Mouse (Mus musculus) kidney, adult 2 months (tissue): ENCODE data around the gene Ptprm.

Source experiments
- CTCF ChIP-seq: fragments of 200-500 bp; conservative IDR thresholded peaks from 2 replicates; pipeline ENCODE4 v1.5.1; 2011; ENCODE audit warnings: low read depth, mild to moderate bottlenecking, control low read depth, low read length, moderate library complexity, mixed read lengths; ENCODE audit not compliant: insufficient read depth, insufficient read length
- POLR2A ChIP-seq: fragments of 200-500 bp; IDR thresholded peaks from one replicate; pipeline ENCODE4 v1.6.1; 2011; ENCODE audit warnings: low read depth, low read length, control low read depth

DNA sequence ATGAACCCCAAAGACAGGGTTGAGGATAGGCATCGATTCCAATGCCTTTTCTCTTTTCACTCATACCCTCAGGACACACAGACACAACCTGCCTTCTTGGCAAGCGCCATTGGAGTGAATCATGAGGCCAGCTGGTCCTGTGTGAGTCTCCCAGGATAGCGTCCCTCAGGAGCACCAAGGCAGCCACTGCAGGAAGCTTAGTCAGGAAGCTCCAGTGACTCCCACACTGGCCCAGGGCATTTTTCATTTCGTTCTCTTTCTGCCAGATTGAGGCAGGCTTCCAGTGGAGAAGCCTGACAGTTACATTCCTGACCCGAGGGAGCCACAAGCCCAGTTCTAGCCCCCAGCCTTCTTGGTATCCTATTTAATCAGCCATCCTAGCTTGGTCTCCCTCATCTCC is 393.3 kb downstream of the Ptprm start:
- TF ChIP-seq POLR2A: no peak
- no peak for TF ChIP-seq CTCF
